Mouse (Mus musculus) CD4-positive, CD25-positive, alpha-beta regulatory T cell, adult 4 months (primary cell): ENCODE results near the gene Lrrfip1. TPM values are rescaled to one million over a fixed set of nuclear protein-coding genes. Genes with fewer than 3 reads are reported as not detected.

ENCODE experiments used
- ATAC-seq: one replicate; pipeline ENCODE4 v1.8.0; 2017
- polyA plus RNA-seq, 2 experiments: library from polyadenylated mRNA; unstranded; fragments of 100-300 nt; shearing (Covaris generic); gene quantifications; one replicate each; pipeline ENCODE4 v1.2.1; 2017

The Lrrfip1 gene
- polyA plus RNA-seq, 2 experiments from 2014 or later: 175 to 217 TPM

GRCm38 (mm10) chr1:91088027-91088426, 89.5 kb downstream of the Lrrfip1 start:
- no peak for ATAC-seq

- no peak for ATAC-seq
Measured at GRCm38 (mm10) chr1:91088941-91089340, 90.4 kb downstream of the Lrrfip1 start.

- peak; percentile 39 for ATAC-seq
Measured at GRCm38 (mm10) chr1:91090456-91090855, 91.9 kb downstream of the Lrrfip1 start.

GRCm38 (mm10) chr1:91092451-91092850, 93.9 kb downstream of the Lrrfip1 start:
- ATAC-seq: no peak

GRCm38 (mm10) chr1:91093296-91093695, 94.8 kb downstream of the Lrrfip1 start:
- ATAC-seq: peak; percentile 26

GRCm38 (mm10) chr1:91094001-91094400, 95.5 kb downstream of the Lrrfip1 start:
- no peak for ATAC-seq

GRCm38 (mm10) chr1:91095258-91095657, 96.7 kb downstream of the Lrrfip1 start:
- peak; percentile 53 for ATAC-seq

GRCm38 (mm10) chr1:91095853-91096252, 97.3 kb downstream of the Lrrfip1 start:
- no peak for ATAC-seq

GRCm38 (mm10) chr1:91096490-91096889, 98.0 kb downstream of the Lrrfip1 start:
- ATAC-seq: peak; percentile 61

GRCm38 (mm10) chr1:91097283-91097834, 98.8 kb downstream of the Lrrfip1 start:
- no peak for ATAC-seq

- ATAC-seq: peak; percentile 48
Measured at GRCm38 (mm10) chr1:91098887-91099286, 100.3 kb downstream of the Lrrfip1 start.

GRCm38 (mm10) chr1:91101709-91102440, 103.3 kb downstream of the Lrrfip1 start:
- no peak for ATAC-seq

- ATAC-seq: no peak
Measured at GRCm38 (mm10) chr1:91103366-91103983, 104.9 kb downstream of the Lrrfip1 start.

GRCm38 (mm10) chr1:91107548-91107947, 109.0 kb downstream of the Lrrfip1 start:
- ATAC-seq: no peak

GRCm38 (mm10) chr1:91109302-91109701, 110.8 kb downstream of the Lrrfip1 start:
- no peak for ATAC-seq

GRCm38 (mm10) chr1:91112171-91112570, 113.6 kb downstream of the Lrrfip1 start:
- no peak for ATAC-seq

GRCm38 (mm10) chr1:91112606-91113005, 114.1 kb downstream of the Lrrfip1 start:
- no peak for ATAC-seq

GRCm38 (mm10) chr1:91122121-91122520, 123.6 kb downstream of the Lrrfip1 start:
- ATAC-seq: no peak

GRCm38 (mm10) chr1:91123004-91123403, 124.5 kb downstream of the Lrrfip1 start:
- no peak for ATAC-seq

- no peak for ATAC-seq
Measured at GRCm38 (mm10) chr1:91123466-91123865, 124.9 kb downstream of the Lrrfip1 start.

GRCm38 (mm10) chr1:91128849-91129248, 130.3 kb downstream of the Lrrfip1 start:
- no peak for ATAC-seq

- ATAC-seq: no peak
Measured at GRCm38 (mm10) chr1:91137036-91137435, 138.5 kb downstream of the Lrrfip1 start.

GRCm38 (mm10) chr1:91144813-91145212, 146.3 kb downstream of the Lrrfip1 start, which contains the start of gene Rbm44:
TSS of gene Rbm44 (plus strand) at chr1:91145089.
- ATAC-seq: peak; percentile 81

- no peak for ATAC-seq
Measured at GRCm38 (mm10) chr1:91151509-91151908, 153.0 kb downstream of the Lrrfip1 start.
